Mouse (Mus musculus) cerebellum, adult 18-20 months (tissue): ENCODE results near the gene Cog5.

Source experiments
- DNase-seq, 2 experiments: peaks; one replicate each; pipeline ENCODE4 v3.0.0; 2021

Gene Cog5

GRCm38 (mm10) chr12:31947476-31947875 is 292.8 kb downstream of the Cog5 start:
- DNase-seq = peak; percentile 24 to 26

GRCm38 (mm10) chr12:31948101-31949000 is 293.7 kb downstream of the Cog5 start:
- no peak for DNase-seq

GRCm38 (mm10) chr12:31949193-31949741 is 294.6 kb downstream of the Cog5 start:
- DNase-seq = peak; percentile 87 to 89

GRCm38 (mm10) chr12:31949759-31950658 is 295.3 kb downstream of the Cog5 start, which contains the start of gene Hbp1:
Gene Hbp1, minus strand, starts transcription at chr12:31950535.
- DNase-seq = peak; percentile 98 to 100

DNA sequence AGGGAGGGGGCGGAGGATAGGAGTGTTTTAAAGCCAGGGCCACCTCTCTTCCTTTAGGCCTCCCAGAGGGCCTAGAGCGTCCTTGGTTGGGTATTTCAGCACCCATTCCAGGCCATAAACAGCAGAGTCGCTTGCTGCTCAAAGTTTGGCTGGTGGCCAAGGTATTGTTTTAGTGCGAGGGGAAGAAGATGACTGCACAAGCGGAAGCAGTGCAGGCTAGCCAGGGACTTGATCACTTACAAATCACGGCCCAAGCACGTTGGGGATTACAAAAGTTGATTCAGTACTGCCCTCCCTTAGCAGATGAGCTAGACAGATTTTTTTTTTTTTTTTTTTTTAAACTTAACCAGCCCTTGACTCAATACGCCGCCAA is 296.0 kb downstream of the Cog5 start:
- DNase-seq = no peak

DNA sequence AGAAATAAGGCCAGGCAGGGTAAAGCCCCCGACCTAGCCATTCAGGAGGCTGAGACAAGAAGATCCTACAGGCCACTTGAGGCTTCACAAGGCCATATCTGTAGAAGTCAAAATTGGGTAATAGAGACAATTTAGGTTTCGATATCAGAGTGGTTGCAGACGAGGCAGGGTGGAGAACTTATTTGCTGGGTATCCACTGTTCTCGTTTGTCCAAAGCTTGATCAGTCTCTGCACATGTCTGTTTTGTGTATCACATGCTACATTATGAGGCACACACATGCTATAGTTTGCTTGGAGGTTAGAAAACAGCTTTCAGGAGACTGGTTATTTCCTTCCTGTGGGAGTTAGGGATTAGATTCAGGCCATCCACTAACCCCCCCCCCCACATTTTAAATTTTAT is 301.2 kb downstream of the Cog5 start:
- DNase-seq = no peak

DNA sequence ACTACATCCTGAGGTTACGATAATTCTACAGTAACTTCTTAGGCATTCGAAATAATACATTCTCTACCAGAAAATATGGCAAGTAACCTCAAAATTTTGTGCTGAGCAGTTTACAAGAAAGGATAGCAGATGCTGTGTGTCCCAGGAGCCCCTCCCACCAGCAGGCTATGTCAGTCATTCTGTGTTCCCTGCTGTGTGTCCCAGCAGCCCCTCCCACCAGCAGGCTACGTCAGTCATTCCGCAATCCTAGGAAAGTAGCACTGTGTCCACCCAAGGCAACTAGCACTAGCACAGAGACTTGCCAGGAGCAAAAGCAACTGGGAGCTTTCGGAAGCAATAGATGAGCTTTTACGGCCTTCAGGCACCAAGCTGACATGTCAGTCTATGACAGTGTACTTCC is 309.4 kb downstream of the Cog5 start:
- no peak for DNase-seq

DNA sequence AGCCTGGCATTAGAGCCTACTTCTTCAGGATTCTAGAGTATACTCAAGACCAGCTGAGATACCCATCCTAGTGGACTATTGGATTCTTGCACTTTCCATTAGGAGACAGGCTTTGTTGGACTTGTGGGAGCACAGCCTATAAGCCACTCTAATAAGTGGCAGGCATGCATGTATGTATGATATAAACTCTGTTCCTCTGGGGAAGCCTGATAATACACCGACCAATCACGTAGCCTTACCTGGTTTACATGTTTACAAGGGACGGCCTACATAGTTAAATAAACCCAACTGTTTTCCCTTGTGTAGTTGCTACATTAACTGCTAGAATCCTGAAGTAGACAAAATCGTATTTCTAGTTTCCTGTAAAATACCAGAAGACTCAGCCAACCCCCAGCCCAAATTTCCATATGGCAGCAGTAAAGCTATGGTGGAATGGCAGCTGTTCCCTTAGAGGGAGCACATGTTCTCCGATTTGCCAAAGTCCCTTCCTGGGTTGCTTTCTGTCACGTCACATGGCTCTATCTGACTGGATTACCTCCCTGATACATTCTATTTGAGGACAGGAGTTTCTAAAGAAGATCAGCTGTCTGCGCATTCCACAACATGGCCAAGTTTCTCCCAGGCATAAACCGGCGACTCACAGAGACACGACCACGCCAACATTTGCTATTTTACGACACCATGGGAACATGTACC is 311.0 kb downstream of the Cog5 start:
- DNase-seq = no peak

- no peak for DNase-seq
Observed at GRCm38 (mm10) chr12:31966405-31966804, 311.7 kb downstream of the Cog5 start.

- peak in 1 of 2 experiments; percentile 57 for DNase-seq
Observed at GRCm38 (mm10) chr12:31967536-31967935, 312.9 kb downstream of the Cog5 start.

DNA sequence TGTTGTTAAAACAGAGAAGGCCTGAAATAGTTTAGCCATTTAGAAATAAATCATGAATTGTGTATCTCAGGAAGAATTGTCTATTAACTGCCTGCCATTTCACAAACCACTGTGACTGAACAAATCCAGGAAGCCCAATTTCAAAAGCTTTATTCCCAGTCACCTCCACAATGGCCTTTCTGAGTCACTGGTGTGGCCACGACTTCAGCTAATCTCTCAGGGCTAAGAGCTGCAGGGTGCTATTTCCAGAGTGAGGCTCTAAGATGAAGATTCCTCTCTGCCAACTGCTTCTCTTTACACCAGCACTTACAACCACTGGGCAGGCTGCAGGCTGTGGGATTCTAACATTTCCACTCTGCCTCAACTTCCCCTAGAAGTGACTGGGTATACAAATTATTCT is 314.4 kb downstream of the Cog5 start:
- DNase-seq = no peak

DNA sequence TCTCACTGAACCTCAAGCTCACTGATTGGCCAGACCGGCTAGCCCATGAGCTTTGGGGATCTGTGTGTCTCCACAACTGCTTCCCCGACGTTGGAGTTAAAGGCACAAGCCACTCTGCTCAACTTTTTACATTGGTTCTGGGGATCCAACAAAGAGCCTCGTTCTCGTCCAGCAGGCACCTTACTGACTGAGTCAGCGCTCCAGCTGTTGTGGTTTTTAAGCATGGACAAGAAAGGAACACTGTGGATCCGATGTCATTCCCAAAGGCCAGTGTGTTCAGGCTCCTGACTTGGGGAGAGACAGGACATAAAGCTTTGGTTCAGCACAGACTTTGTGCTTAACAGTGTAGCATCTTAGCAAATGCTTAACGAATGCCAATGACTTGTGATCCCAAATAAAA is 316.9 kb downstream of the Cog5 start:
- DNase-seq = no peak

- peak; percentile 42 to 47 for DNase-seq
Observed at GRCm38 (mm10) chr12:31973473-31974172, 319.0 kb downstream of the Cog5 start.

DNA sequence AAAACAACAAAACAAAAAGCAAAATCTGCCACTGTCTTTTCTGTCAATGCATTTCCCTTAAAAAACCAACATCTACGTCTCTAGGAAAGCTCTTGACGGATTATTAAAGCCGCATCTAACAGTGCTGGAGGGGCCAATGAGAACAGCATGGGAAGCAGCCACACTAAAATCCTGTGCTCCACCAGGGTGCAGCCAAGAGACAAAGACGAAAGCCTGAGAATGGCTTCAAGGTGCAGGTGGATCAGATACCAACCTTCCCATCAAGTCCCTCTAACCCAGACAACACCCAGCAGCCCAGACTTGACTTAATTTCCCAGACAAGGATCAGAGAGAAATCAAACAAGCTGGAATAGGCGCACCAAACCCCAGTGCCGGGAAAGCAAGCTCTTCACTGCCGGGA is 321.9 kb downstream of the Cog5 start:
- peak; percentile 16 to 17 for DNase-seq

GRCm38 (mm10) chr12:31977613-31978195 is 323.0 kb downstream of the Cog5 start:
- DNase-seq = no peak

- peak; percentile 66 to 68 for DNase-seq
Observed at GRCm38 (mm10) chr12:31983238-31983637, 328.6 kb downstream of the Cog5 start.

DNA sequence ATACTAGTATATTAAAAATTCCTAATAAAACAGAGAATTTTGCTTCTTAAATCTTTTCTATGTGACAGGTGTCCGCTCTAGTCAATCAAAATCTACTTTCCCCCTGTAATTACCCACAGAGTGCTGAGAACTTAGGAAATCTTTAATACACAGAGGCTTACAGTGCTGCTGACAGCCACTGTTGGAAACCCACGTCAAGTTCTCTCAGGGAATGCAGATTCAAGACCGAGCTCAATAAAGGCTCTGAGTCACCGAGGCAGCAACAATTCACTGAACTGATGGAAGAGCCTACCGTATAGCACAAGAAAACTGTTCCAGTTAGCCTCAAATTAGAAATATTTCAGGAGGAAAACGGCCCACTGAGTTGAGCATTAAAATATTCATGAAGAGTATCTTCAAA is 329.1 kb downstream of the Cog5 start:
- no peak for DNase-seq

- no peak for DNase-seq
Observed at GRCm38 (mm10) chr12:31984206-31984605, 329.5 kb downstream of the Cog5 start.

- DNase-seq = no peak
Observed at GRCm38 (mm10) chr12:31984664-31985063, 330.0 kb downstream of the Cog5 start.

- no peak for DNase-seq
Observed at GRCm38 (mm10) chr12:31985738-31986137, 331.1 kb downstream of the Cog5 start.

- DNase-seq = no peak
Observed at GRCm38 (mm10) chr12:31986463-31986862, 331.8 kb downstream of the Cog5 start.
